Mouse (Mus musculus): ENCODE results near the gene Znrf2.

The Znrf2 gene

DNA sequence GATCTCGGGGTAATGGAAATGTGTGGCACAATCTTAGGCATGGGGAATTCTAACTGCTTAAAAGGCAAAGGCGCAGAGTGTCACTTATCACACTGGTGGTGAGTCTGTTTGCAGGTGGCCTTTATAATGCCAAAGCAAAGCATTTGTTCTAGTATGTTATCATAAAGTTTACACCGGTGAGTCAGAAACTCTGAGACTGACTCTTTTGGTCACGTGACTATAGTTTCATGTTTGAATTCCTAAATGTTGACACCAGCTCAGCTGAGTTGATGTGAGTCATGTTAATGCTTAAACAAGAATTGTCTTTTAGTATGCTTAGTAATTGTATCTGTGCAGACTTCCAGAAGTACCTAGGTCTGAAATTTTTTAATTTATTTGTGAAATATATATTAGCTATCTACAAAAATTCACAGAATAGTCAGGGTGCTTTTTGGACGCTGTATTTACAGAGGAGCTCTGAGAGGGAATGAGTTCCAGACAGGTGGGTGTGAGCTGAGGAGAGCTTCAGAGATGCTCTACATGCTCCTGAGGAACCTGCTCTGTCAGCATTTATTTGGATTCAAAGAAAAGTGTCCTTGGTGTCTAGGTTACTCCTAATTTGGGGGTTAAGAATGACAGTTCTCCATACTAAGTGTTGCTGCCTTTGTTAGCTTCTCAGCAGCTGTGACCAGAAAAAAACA, 50.2 kb downstream of the Znrf2 start:
- no peaks in the 10 kb centered on the region for H3K27me3 ChIP-seq (ENCODE audit: insufficient read depth, low read length)
- no peak overlapping the region for H3K4me3 ChIP-seq (replicated peaks; ENCODE audit: low read length)
- H3K9me3 ChIP-seq (ENCODE audit: low read length): peaks cover 12% of the 10 kb centered on the region
- peaks cover 34% of the 10 kb centered on the region for H3K36me3 ChIP-seq (ENCODE audit: insufficient read depth, low read length)
- peaks cover 53% of the 10 kb centered on the region for H3K4me1 ChIP-seq (replicated peaks; ENCODE audit: low read depth, low read length)
- no peak for TF ChIP-seq NANOG (IDR thresholded peaks at IDR 0.05; ENCODE audit: borderline replicate concordance, low read length)
- no peak for TF ChIP-seq POU5F1 (IDR thresholded peaks at IDR 0.05; ENCODE audit: borderline replicate concordance, low read length)
- TF ChIP-seq CTCF (conservative IDR thresholded peaks at IDR 0.05; ENCODE audit: low read length): no peak

DNA sequence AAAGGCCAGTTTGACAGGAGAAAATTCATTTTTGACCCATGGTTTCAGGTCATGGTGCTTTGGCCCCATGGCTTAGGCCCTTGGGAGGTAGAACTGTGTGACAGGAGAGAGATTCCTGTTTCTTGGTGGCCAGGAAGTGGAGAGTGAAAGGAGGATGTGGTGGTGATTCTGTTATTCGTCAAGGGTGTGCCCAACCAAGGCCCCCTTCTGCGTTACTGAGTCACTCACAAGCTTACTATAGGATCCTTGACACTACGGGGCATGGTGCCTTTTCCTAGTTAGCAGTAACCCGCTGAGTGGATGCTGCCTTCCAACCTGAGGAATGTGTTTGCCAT, 50.7 kb downstream of the Znrf2 start:
- Histone ChIP-seq H3K9me3 (ENCODE audit: low read length) (peaks cover 8% of the 10 kb centered on the region), H3K27me3 (ENCODE audit: insufficient read depth, low read length) (no peaks in the 10 kb centered on the region), H3K4me1 (replicated peaks; ENCODE audit: low read depth, low read length) (peaks cover 53% of the 10 kb centered on the region), H3K4me3 (replicated peaks; ENCODE audit: low read length) (no peak overlapping the region), H3K36me3 (ENCODE audit: insufficient read depth, low read length) (peaks cover 30% of the 10 kb centered on the region)
- TF ChIP-seq CTCF (conservative IDR thresholded peaks at IDR 0.05; ENCODE audit: low read length) (no peak), POU5F1 (IDR thresholded peaks at IDR 0.05; ENCODE audit: borderline replicate concordance, low read length) (no peak), NANOG (IDR thresholded peaks at IDR 0.05; ENCODE audit: borderline replicate concordance, low read length) (no peak)

- H3K4me1 ChIP-seq (replicated peaks; ENCODE audit: low read depth, low read length): peaks cover 44% of the 10 kb centered on the region
- H3K4me3 ChIP-seq (replicated peaks; ENCODE audit: low read length): no peak overlapping the region
- peaks cover 22% of the 10 kb centered on the region for H3K36me3 ChIP-seq (ENCODE audit: insufficient read depth, low read length)
- H3K9me3 ChIP-seq (ENCODE audit: low read length): no peaks in the 10 kb centered on the region
- no peak for TF ChIP-seq POU5F1 (IDR thresholded peaks at IDR 0.05; ENCODE audit: borderline replicate concordance, low read length)
- no peak for TF ChIP-seq CTCF (conservative IDR thresholded peaks at IDR 0.05; ENCODE audit: low read length)
- no peak for TF ChIP-seq NANOG (IDR thresholded peaks at IDR 0.05; ENCODE audit: borderline replicate concordance, low read length)
- H3K27me3 ChIP-seq (ENCODE audit: insufficient read depth, low read length): no peaks in the 10 kb centered on the region
These were observed 56.3 kb downstream of the Znrf2 start for GRCm38 (mm10) chr6:54873029-54873428.

DNA sequence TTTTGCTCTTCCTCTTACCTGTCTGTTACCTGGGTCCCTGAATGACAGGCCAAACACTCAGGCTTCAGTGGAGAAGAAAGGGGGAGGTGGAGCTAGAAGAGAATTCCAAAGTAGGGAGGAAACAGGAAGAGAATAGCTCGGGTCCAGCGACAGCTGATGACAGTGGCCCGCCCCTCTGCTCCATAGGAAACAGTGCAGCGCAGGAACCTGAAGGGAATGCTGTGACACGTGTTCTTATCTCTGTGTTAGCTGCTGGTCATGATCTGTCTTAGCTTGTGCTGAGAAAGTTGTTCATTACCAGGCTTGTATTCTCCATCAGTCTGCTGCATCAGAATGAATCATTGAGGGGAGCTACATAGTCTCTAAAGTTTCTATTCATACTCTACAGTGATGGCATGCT, 60.1 kb downstream of the Znrf2 start:
- H3K4me3 ChIP-seq (replicated peaks; ENCODE audit: low read length): no peak overlapping the region
- H3K27me3 ChIP-seq (ENCODE audit: insufficient read depth, low read length): no peaks in the 10 kb centered on the region
- H3K9me3 ChIP-seq (ENCODE audit: low read length): no peaks in the 10 kb centered on the region
- peaks cover 17% of the 10 kb centered on the region for H3K4me1 ChIP-seq (replicated peaks; ENCODE audit: low read depth, low read length)
- TF ChIP-seq NANOG (IDR thresholded peaks at IDR 0.05; ENCODE audit: borderline replicate concordance, low read length): no peak
- no peak for TF ChIP-seq POU5F1 (IDR thresholded peaks at IDR 0.05; ENCODE audit: borderline replicate concordance, low read length)
- no peak for TF ChIP-seq CTCF (conservative IDR thresholded peaks at IDR 0.05; ENCODE audit: low read length)
- peaks cover 37% of the 10 kb centered on the region for H3K36me3 ChIP-seq (ENCODE audit: insufficient read depth, low read length)

GRCm38 (mm10) chr6:54877651-54878050, 60.9 kb downstream of the Znrf2 start:
- TF ChIP-seq POU5F1 (IDR thresholded peaks at IDR 0.05; ENCODE audit: borderline replicate concordance, low read length) (no peak), NANOG (IDR thresholded peaks at IDR 0.05; ENCODE audit: borderline replicate concordance, low read length) (no peak), CTCF (conservative IDR thresholded peaks at IDR 0.05; ENCODE audit: low read length) (no peak)
- no peaks in the 10 kb centered on the region for H3K27me3 ChIP-seq (ENCODE audit: insufficient read depth, low read length)
- H3K4me3 ChIP-seq (replicated peaks; ENCODE audit: low read length): no peak overlapping the region
- peaks cover 17% of the 10 kb centered on the region for H3K4me1 ChIP-seq (replicated peaks; ENCODE audit: low read depth, low read length)
- no peaks in the 10 kb centered on the region for H3K9me3 ChIP-seq (ENCODE audit: low read length)
- peaks cover 40% of the 10 kb centered on the region for H3K36me3 ChIP-seq (ENCODE audit: insufficient read depth, low read length)

- Histone ChIP-seq H3K9me3 (ENCODE audit: low read length) (no peaks in the 10 kb centered on the region), H3K4me3 (replicated peaks; ENCODE audit: low read length) (no peak overlapping the region), H3K27me3 (ENCODE audit: insufficient read depth, low read length) (no peaks in the 10 kb centered on the region), H3K36me3 (ENCODE audit: insufficient read depth, low read length) (peaks cover 44% of the 10 kb centered on the region), H3K4me1 (replicated peaks; ENCODE audit: low read depth, low read length) (peaks cover 19% of the 10 kb centered on the region)
- TF ChIP-seq NANOG (IDR thresholded peaks at IDR 0.05; ENCODE audit: borderline replicate concordance, low read length) (no peak), POU5F1 (IDR thresholded peaks at IDR 0.05; ENCODE audit: borderline replicate concordance, low read length) (no peak), CTCF (conservative IDR thresholded peaks at IDR 0.05; ENCODE audit: low read length) (no peak)
These were observed 61.8 kb downstream of the Znrf2 start for GRCm38 (mm10) chr6:54878546-54878945.

DNA sequence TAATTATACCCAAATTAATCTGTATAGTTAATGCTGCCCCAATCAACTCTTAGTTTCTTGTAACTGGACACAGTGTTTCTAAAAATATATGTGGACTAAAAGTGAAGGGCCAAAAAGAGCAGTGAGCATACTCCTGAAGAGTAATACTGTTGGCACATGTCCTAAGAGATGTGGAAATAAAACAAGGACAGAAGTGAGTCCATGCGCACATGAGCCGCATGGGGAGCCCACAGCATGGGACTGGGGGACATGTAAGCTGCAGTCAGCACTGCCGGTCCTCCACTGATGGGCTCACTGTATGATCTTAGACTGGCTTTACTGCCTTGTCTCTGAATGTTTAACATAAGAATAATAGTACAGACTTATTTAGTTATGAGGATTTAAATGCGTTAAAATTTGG, 63.4 kb downstream of the Znrf2 start:
- H3K4me3 ChIP-seq (replicated peaks; ENCODE audit: low read length): no peak overlapping the region
- peaks cover 17% of the 10 kb centered on the region for H3K4me1 ChIP-seq (replicated peaks; ENCODE audit: low read depth, low read length)
- no peaks in the 10 kb centered on the region for H3K9me3 ChIP-seq (ENCODE audit: low read length)
- peaks cover 53% of the 10 kb centered on the region for H3K36me3 ChIP-seq (ENCODE audit: insufficient read depth, low read length)
- TF ChIP-seq POU5F1 (IDR thresholded peaks at IDR 0.05; ENCODE audit: borderline replicate concordance, low read length): no peak
- TF ChIP-seq CTCF (conservative IDR thresholded peaks at IDR 0.05; ENCODE audit: low read length): no peak
- no peaks in the 10 kb centered on the region for H3K27me3 ChIP-seq (ENCODE audit: insufficient read depth, low read length)

GRCm38 (mm10) chr6:54883424-54883823, 66.7 kb downstream of the Znrf2 start:
- no peaks in the 10 kb centered on the region for H3K9me3 ChIP-seq (ENCODE audit: low read length)
- no peak overlapping the region for H3K4me3 ChIP-seq (replicated peaks; ENCODE audit: low read length)
- H3K27me3 ChIP-seq (ENCODE audit: insufficient read depth, low read length): no peaks in the 10 kb centered on the region
- H3K4me1 ChIP-seq (replicated peaks; ENCODE audit: low read depth, low read length): peaks cover 33% of the 10 kb centered on the region
- TF ChIP-seq NANOG (IDR thresholded peaks at IDR 0.05; ENCODE audit: borderline replicate concordance, low read length): no peak
- TF ChIP-seq CTCF (conservative IDR thresholded peaks at IDR 0.05; ENCODE audit: low read length): no peak
- TF ChIP-seq POU5F1 (IDR thresholded peaks at IDR 0.05; ENCODE audit: borderline replicate concordance, low read length): no peak
- H3K36me3 ChIP-seq (ENCODE audit: insufficient read depth, low read length): peaks cover 68% of the 10 kb centered on the region

- H3K27me3 ChIP-seq (ENCODE audit: insufficient read depth, low read length): no peaks in the 10 kb centered on the region
- H3K36me3 ChIP-seq (ENCODE audit: insufficient read depth, low read length): peaks cover 55% of the 10 kb centered on the region
- peaks cover 53% of the 10 kb centered on the region for H3K4me1 ChIP-seq (replicated peaks; ENCODE audit: low read depth, low read length)
- H3K4me3 ChIP-seq (replicated peaks; ENCODE audit: low read length): no peak overlapping the region
- H3K9me3 ChIP-seq (ENCODE audit: low read length): no peaks in the 10 kb centered on the region
- no peak for TF ChIP-seq POU5F1 (IDR thresholded peaks at IDR 0.05; ENCODE audit: borderline replicate concordance, low read length)
These were observed 69.5 kb downstream of the Znrf2 start for GRCm38 (mm10) chr6:54886195-54886594.

Data from E14TG2a.4 (cell line).